Mouse (Mus musculus) thymus, postnatal 0 days (tissue): ENCODE measurements around the gene Rbfox1. TPM values are rescaled to one million over a fixed set of nuclear protein-coding genes. Genes with fewer than 3 reads are reported as not detected.

Source experiments
- DNase-seq: peaks from one replicate; pipeline ENCODE4 v3.0.0-alpha.2; 2015; ENCODE audit warnings: low spot score
- polyA plus RNA-seq: library from polyadenylated mRNA; unstranded; fragments of >200 nt; fragmentation: Nextera tagmentation; extraction: Ambion mirVana; gene quantifications from 2 replicates; pipeline ENCODE4 v1.2.1, GENCODE M21; 2015

Gene Rbfox1
- polyA plus RNA-seq, 1 experiment from 2014 or later = 3.2 TPM

GRCm38 (mm10) chr16:6206431-6206830 lies 321.3 kb downstream of the Rbfox1 start:
- DNase-seq = no peak

- no peak for DNase-seq
These were observed 327.8 kb downstream of the Rbfox1 start for GRCm38 (mm10) chr16:6212916-6213315.

GRCm38 (mm10) chr16:6227449-6227848 lies 342.3 kb downstream of the Rbfox1 start:
- no peak for DNase-seq

- DNase-seq = no peak
These were observed 347.8 kb downstream of the Rbfox1 start for GRCm38 (mm10) chr16:6232966-6233365.

DNA sequence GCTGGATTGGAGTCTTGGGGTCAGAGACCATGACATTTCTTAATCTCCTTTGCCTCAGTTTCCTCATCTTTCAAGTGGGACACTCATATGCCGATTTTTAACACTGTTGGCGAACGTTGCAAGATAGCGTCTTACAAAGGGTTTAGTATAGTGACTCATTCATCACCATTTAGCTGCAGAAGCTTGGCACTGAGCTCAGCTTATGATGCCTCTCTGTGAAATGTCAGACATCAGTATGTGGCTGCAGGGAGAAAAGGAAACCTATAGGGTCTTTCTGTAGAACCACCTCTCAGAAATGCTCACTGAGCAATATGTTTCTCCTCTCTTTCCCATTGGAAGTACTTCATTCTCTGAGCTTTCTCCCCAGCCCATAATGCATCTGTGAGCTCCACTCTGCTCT lies 356.2 kb downstream of the Rbfox1 start:
- no peak for DNase-seq

DNA sequence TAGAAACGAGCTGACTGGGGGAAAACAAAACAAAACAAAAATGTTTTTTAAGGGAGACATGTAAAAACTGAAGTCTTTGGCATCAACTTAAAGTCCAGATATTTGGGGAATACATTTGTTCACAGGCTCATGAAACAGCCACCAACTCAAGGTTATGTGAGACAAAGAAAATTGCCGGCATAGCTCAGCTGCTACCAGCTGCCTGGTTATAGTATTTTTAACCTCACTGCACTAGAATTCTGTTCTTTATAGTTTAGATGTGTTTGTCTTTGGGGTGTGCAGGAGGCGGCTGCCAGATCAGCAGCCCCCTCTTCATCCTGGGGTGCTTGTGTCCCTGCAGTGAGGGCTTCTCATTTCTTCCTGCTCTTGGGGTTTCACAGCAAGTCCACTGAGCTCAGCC lies 357.3 kb downstream of the Rbfox1 start:
- DNase-seq = no peak

DNA sequence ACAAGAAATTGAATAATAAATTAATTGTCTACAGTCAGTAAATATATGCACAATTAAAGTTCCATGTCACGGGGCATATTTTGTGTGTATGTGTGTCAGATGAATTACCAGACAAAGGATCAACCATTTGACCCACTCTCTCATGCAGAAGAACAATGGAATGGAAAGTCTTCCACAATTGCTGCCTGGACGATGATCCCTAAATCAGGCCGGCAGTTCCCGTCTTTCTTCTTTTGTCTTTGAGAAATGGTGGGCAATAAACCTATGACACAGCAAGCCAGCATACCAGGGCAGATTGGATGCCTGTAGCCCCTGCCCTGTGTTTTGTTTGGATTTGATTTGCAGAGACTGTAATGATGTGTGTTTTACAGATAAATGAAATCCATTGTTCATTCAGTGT lies 362.4 kb downstream of the Rbfox1 start:
- DNase-seq = no peak

DNA sequence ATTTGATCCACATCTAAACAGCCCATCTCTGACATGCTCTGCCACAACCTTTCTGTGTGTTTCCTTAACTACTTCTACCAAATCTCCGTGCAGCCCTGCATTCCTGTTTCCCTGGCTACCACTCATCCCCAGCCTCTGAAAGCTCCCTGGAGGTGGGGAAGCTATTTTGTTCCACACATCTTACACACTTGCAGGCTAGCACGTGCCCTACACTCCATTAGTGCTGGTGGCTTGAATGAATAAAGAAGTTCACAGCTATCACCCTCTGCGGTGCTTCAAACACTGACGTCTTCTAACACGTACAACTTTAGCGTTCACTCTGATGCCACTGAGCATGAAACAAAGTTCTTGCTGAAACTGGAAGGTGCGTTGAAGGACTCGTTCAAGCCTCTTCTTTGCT lies 379.4 kb downstream of the Rbfox1 start:
- no peak for DNase-seq

- DNase-seq = no peak
These were observed 380.5 kb downstream of the Rbfox1 start for GRCm38 (mm10) chr16:6265610-6266009.

DNA sequence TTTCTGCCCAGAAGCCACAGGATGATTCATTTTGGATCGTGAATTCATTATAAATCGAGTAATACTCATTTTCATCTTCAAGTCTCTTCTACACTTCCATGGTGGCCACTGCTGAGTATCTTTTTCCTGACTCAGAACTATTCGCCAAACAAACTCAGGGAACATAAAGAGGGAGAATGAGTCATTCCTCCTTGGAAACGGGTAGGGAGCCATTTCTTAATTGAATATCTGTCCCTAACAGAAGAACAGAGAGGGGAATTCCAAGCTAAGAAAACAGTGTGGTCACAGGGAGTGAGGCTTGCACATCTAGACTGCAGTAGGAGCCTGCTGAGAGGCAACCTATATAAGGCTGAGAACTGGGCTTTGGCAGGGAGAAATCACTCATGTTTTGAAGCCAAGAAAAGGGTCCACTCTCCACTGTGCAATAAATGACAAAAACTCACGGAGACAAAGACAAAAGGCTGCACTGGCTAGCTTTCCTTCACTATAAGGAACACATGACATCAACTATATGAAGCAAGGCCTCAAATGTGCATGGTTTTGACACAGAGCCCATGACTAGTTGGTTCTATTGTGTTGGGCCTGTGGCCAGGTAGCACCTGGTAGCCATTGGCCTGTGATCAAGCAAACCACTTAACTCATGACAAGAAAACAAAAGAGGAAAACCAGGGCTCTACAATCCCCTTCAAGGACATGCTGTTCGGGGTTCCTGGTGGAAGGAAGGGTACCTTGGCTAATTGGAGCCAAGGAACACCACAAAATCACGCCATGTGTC lies 386.6 kb downstream of the Rbfox1 start:
- no peak for DNase-seq

DNA sequence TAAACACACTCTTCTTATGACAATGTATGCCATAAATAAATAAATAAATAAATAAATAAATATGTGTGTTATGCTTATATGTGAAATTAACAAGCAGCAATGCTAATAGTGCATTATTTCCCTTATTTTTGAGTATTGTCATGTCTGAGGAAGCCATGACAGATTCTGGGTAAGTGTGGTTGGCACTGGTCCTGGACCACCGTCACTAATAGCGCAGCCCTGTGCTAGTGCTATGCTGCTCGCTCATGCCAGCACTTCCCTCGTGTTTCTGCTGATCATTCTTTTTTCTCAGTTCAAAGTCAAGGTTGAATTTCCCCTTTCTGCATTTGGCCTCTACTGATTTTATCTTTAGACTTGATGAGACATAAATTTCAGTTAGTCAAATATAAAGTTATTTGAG lies 398.3 kb downstream of the Rbfox1 start:
- no peak for DNase-seq

DNA sequence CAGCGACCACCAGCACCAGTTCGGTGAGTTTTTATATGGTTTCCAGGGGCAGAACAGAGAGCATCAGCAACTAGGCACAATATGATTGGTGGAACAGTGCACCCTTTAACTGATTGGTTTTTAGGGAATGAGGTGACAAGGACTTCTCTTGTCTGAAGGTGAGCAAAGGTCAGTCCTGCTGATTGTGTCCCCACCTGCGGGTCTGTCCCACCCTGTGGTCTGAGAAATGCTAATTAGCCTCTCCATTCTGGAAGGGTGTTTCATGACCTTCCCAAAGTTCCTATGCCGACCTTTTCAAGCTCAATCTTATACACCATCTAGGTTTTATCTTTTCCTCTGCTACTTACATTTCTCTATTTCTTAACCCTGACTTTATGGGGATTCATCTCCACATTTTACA lies 399.2 kb downstream of the Rbfox1 start:
- DNase-seq = no peak

- DNase-seq = no peak
These were observed 402.5 kb downstream of the Rbfox1 start for GRCm38 (mm10) chr16:6287699-6288098.

- no peak for DNase-seq
These were observed 415.0 kb downstream of the Rbfox1 start for GRCm38 (mm10) chr16:6300112-6300511.

DNA sequence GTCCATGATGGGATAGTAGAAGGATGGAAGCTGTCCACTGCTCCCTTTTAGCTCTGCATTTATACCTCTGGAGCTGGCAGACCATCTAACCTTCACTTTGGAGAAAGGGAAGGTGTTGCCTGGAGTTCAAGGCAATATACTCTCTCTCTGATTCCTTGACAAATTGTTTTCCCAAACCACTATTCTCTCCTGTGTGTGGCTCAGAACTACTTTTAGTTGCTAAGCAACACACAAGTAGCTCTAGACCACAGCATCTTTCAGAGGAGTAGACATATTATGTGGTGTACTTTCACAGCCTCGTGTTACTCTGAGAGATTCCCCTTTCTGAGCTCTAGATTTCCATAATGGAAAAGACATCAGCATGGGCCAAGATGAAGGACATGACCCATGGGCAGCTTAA lies 417.9 kb downstream of the Rbfox1 start:
- no peak for DNase-seq

GRCm38 (mm10) chr16:6309940-6310339 lies 424.8 kb downstream of the Rbfox1 start:
- DNase-seq = no peak

DNA sequence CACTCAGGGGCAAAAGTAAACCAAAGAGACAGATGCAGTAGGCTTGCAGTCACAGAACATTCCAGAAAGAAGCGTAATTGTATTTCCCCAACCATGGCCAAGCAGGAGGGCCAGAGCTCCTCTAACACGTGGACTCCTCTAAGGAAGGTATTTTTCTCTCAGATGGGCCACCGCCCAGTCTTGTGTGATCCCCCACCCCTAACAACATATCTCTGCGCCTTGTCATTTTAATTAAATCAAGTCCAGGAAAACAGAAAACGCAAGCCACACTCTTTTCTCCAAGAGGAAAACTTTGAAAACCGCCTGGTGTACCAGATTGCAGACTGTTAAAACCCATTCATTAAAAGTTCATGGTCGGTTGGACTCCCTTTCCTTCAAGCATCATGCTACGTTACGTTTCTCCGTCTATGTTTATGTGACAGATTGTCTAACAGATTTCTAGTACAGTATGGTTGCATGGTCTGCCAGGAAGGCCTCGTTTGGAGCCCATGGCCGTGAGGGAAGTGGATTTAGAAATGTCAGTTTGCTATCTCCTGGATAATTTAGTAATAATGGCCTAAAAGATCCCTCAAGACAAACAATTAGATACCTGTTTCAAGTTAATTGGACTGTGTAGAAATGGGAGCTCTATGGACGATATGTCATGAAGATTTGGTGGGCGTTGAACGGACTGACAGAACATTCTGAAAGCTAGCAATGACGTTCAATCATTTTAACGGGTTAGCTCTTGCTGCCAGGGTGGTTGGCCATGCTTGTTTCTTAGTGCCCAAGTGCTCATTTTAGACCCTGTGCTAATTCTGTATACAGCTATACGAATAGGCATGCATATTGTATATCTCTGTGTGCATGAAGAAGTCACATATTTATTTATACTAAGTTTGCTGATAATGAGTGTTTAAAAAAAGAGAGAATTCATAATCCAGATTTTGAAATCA lies 425.9 kb downstream of the Rbfox1 start:
- DNase-seq = no peak

- DNase-seq = no peak
These were observed 428.5 kb downstream of the Rbfox1 start for GRCm38 (mm10) chr16:6313689-6314088.

GRCm38 (mm10) chr16:6324832-6325231 lies 439.7 kb downstream of the Rbfox1 start:
- DNase-seq = no peak

GRCm38 (mm10) chr16:6331400-6331939 lies 446.3 kb downstream of the Rbfox1 start:
- no peak for DNase-seq

DNA sequence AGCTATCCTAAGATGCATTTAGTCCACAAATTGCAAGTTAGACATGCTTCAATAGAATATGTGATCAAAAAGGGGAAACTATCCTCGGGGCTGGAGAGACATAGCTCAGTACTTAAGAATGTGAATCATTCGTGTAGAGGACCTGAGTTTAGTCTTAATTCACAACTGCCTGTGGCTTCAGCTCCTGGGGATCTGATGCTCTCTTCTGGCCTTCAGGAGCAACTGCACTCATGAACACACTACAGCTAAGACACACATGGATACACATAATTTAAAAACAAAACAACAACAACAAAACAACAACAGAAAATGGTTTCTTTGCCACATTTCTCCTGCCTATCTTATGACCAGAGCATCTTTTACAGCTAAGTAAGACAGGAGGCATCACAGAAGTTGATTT lies 448.1 kb downstream of the Rbfox1 start:
- DNase-seq = no peak

DNA sequence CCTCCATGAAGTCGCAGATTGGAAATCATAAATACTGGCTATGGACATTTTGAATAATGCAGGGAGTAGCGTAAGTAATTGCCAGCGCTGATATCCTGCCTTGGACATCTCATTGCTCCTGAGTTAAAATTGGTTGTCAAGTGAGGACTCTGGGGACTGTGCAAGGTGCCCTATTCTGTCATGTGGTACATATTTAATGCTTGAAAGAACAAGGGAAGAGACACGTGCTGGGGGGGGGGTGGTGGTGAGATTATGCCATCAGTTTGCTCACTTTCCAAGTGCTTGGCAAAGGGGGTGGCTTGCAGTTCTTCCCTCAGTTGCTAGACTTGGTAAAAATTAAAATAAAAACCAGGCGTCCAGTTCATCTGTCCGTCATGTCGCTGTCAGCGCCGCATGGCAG lies 462.9 kb downstream of the Rbfox1 start:
- DNase-seq = no peak
